Mouse (Mus musculus) small intestine, adult 2 months (tissue): ENCODE measurements around the gene Slc12a7. TPM values are rescaled to one million over a fixed set of nuclear protein-coding genes. Genes with fewer than 3 reads are reported as not detected.
A peak's percentile ranks its signal among the peaks of the same experiment; 100 is the strongest.
"Not testable (repeated sequence)": the region's sequence is repeated elsewhere in the genome, so short reads cannot be mapped to it uniquely, and the experiment has no call there.

ENCODE experiments used
- H3K27ac ChIP-seq: fragments of 200-500 bp; 2 replicates; pipeline ENCODE4 v1.5.1; 2012; ENCODE audit warnings: low read depth, low read length, control low read depth, inconsistent platforms; ENCODE audit not compliant: insufficient read depth
- H3K27me3 ChIP-seq: fragments of 200-500 bp; 2 replicates; pipeline ENCODE4 v1.6.1; 2012; ENCODE audit warnings: mild to moderate bottlenecking, moderate library complexity, low read length, inconsistent platforms; ENCODE audit not compliant: control insufficient read depth, insufficient read depth
- H3K36me3 ChIP-seq: fragments of 200-500 bp; 2 replicates; pipeline ENCODE4 v1.6.1; 2012; ENCODE audit warnings: mild to moderate bottlenecking, low read length, control low read depth, inconsistent platforms; ENCODE audit not compliant: control insufficient read depth, insufficient read depth
- H3K4me1 ChIP-seq: fragments of 200-500 bp; 2 replicates; pipeline ENCODE4 v1.6.1; 2012; ENCODE audit warnings: low read length, inconsistent platforms, mixed read lengths; ENCODE audit not compliant: control insufficient read depth, insufficient read depth, insufficient read length
- H3K4me3 ChIP-seq: fragments of 200-500 bp; 2 replicates; pipeline ENCODE4 v1.5.1; 2012; ENCODE audit warnings: low read depth, mild to moderate bottlenecking, control low read depth, inconsistent platforms, low read length, moderate library complexity
- CTCF ChIP-seq: fragments of 200-500 bp; IDR thresholded peaks from 2 replicates; pipeline ENCODE4 v1.5.1; 2012; ENCODE audit warnings: low read depth, mild to moderate bottlenecking, control low read depth, inconsistent platforms, low read length, moderate library complexity, mixed read lengths; ENCODE audit not compliant: insufficient replicate concordance, insufficient read length; ENCODE audit errors: extremely low read depth
- POLR2A ChIP-seq: fragments of 200-500 bp; IDR thresholded peaks from 2 replicates; pipeline ENCODE4 v1.6.1; 2012; ENCODE audit warnings: low read depth, mild to moderate bottlenecking, control low read depth, inconsistent platforms, low read length, moderate library complexity
- WGBS: fragments of 180-500 bp; shearing (Covaris S2); methylation state at CpG from one replicate; pipeline ENCODE4 v1.1.7; 2018; 5-methylcytosine and 5-hydroxymethylcytosine counted together
- polyA plus RNA-seq: library from polyadenylated mRNA; depleted of rRNA; stranded (reverse); fragments of >200 nt; gene quantifications from 2 replicates; pipeline ENCODE4 v1.2.3, GENCODE M21; 2012

Gene Slc12a7
- polyA plus RNA-seq, 1 experiment = 147 TPM

GRCm38 (mm10) chr13:73728633-73729032, 4.3 kb upstream of the Slc12a7 start:
- no peak for TF ChIP-seq CTCF
- TF ChIP-seq POLR2A = no peak
- no peaks in the 10 kb centered on the region for H3K27me3 ChIP-seq
- no peak overlapping the region for H3K4me3 ChIP-seq
- H3K36me3 ChIP-seq = no peaks in the 10 kb centered on the region
- peaks cover 31% of the 10 kb centered on the region; the same call in 1 of the 2 replicates for H3K4me1 ChIP-seq
- peak overlapping the region; percentile 87 for H3K27ac ChIP-seq

GRCm38 (mm10) chr13:73730913-73731312, 2.0 kb upstream of the Slc12a7 start:
- H3K27me3 ChIP-seq = no peaks in the 10 kb centered on the region
- H3K4me1 ChIP-seq = peaks cover 46% of the 10 kb centered on the region; the same call in 1 of the 2 replicates
- WGBS = 89% methylated on average over 1 of the region's 1 CpGs
- no peak for TF ChIP-seq CTCF
- no peak for TF ChIP-seq POLR2A
- H3K27ac ChIP-seq = no peak overlapping the region
- no peak overlapping the region for H3K4me3 ChIP-seq
- H3K36me3 ChIP-seq = peaks cover under 1% of the 10 kb centered on the region; the same call in 1 of the 2 replicates

- H3K4me3 ChIP-seq = peak overlapping the region; percentile 77
- peak overlapping the region; percentile 95 for H3K27ac ChIP-seq
- 38% methylated on average over 7 of the region's 7 CpGs for WGBS
- H3K4me1 ChIP-seq = peaks cover 56% of the 10 kb centered on the region; the same call in 1 of the 2 replicates
- H3K36me3 ChIP-seq = peaks cover 3% of the 10 kb centered on the region; the same call in 1 of the 2 replicates
- TF ChIP-seq POLR2A (no peak), CTCF (no peak)
- H3K27me3 ChIP-seq = no peaks in the 10 kb centered on the region
Measured at GRCm38 (mm10) chr13:73732235-73732634, 659 bp upstream of the Slc12a7 start.

- H3K4me3 ChIP-seq = peak overlapping the region; percentile 9; the same call in 1 of the 2 replicates
- 43% methylated on average over 1 of the region's 1 CpGs for WGBS
- H3K4me1 ChIP-seq = peaks cover 42% of the 10 kb centered on the region; the same call in 1 of the 2 replicates
- peaks cover 3% of the 10 kb centered on the region; the same call in 1 of the 2 replicates for H3K36me3 ChIP-seq
- no peaks in the 10 kb centered on the region for H3K27me3 ChIP-seq
- H3K27ac ChIP-seq = peak overlapping the region; percentile 88; the same call in 1 of the 2 replicates
- TF ChIP-seq CTCF = no peak
- no peak for TF ChIP-seq POLR2A
Measured at GRCm38 (mm10) chr13:73734379-73734778, 1.5 kb downstream of the Slc12a7 start.

GRCm38 (mm10) chr13:73735270-73735669, 2.4 kb downstream of the Slc12a7 start:
- no peak for TF ChIP-seq POLR2A
- TF ChIP-seq CTCF = no peak
- peaks cover 3% of the 10 kb centered on the region; the same call in 1 of the 2 replicates for H3K36me3 ChIP-seq
- H3K27me3 ChIP-seq = no peaks in the 10 kb centered on the region
- 17% methylated on average over 8 of the region's 8 CpGs for WGBS
- H3K4me1 ChIP-seq = peaks cover 41% of the 10 kb centered on the region; the same call in 1 of the 2 replicates
- peak overlapping the region; percentile 88 for H3K27ac ChIP-seq
- H3K4me3 ChIP-seq = peak overlapping the region; percentile 37

GRCm38 (mm10) chr13:73735928-73736327, 3.0 kb downstream of the Slc12a7 start:
- WGBS = 50% methylated on average over 2 of the region's 2 CpGs
- no peaks in the 10 kb centered on the region for H3K27me3 ChIP-seq

GRCm38 (mm10) chr13:73736943-73737342, 4.0 kb downstream of the Slc12a7 start:
- 44% methylated on average over 3 of the region's 3 CpGs for WGBS

More at GRCm38 (mm10) chr13:73735928-73736327, 3.0 kb downstream of the Slc12a7 start:
- Histone ChIP-seq H3K4me3 (no peak overlapping the region), H3K4me1 (peaks cover 41% of the 10 kb centered on the region; the same call in 1 of the 2 replicates), H3K27ac (peak overlapping the region; percentile 54), H3K36me3 (peaks cover 3% of the 10 kb centered on the region; the same call in 1 of the 2 replicates)
- no peak for TF ChIP-seq CTCF
- TF ChIP-seq POLR2A = no peak

GRCm38 (mm10) chr13:73740399-73740944, 7.6 kb downstream of the Slc12a7 start:
- H3K27ac ChIP-seq, H3K36me3 ChIP-seq, H3K27me3 ChIP-seq, H3K4me3 ChIP-seq: not testable (repeated sequence)
- peaks cover 20% of the 10 kb centered on the region; the same call in 1 of the 2 replicates for H3K4me1 ChIP-seq
- WGBS = 12% methylated on average over 2 of the region's 2 CpGs

More at GRCm38 (mm10) chr13:73736943-73737342, 4.0 kb downstream of the Slc12a7 start:
- TF ChIP-seq CTCF (no peak), POLR2A (no peak)
- H3K4me1 ChIP-seq = peaks cover 38% of the 10 kb centered on the region; the same call in 1 of the 2 replicates
- H3K27ac ChIP-seq = no peak overlapping the region
- no peak overlapping the region for H3K4me3 ChIP-seq
- peaks cover 3% of the 10 kb centered on the region; the same call in 1 of the 2 replicates for H3K36me3 ChIP-seq
- H3K27me3 ChIP-seq = no peaks in the 10 kb centered on the region
